Mouse (Mus musculus) E14TG2a.4 (cell line): ENCODE measurements around the gene Alk.

Source experiments
- H3K27me3 ChIP-seq: 2 replicates; pipeline ENCODE4 v1.6.1; 2014; ENCODE audit warnings: low read length, control low read depth; ENCODE audit not compliant: insufficient read depth
- H3K36me3 ChIP-seq: 2 replicates; pipeline ENCODE4 v1.6.1; 2014; ENCODE audit warnings: low read length, control low read depth; ENCODE audit not compliant: insufficient read depth
- H3K4me1 ChIP-seq: replicated peaks from 2 replicates; pipeline ENCODE4 v1.6.1; 2014; ENCODE audit warnings: low read depth, low read length, control low read depth
- H3K4me3 ChIP-seq: replicated peaks from 2 replicates; pipeline ENCODE4 v1.5.1; 2014; ENCODE audit warnings: mild to moderate bottlenecking, low read length
- H3K9me3 ChIP-seq: 2 replicates; pipeline ENCODE4 v1.6.1; 2014; ENCODE audit warnings: low read length, control low read depth
- CTCF ChIP-seq: conservative IDR thresholded peaks from 2 replicates; pipeline ENCODE4 v1.5.1; 2014; ENCODE audit warnings: low read length
- NANOG ChIP-seq: IDR thresholded peaks from 2 replicates; pipeline ENCODE4 v1.6.1; 2014; ENCODE audit warnings: borderline replicate concordance, low read length, mixed read lengths
- POU5F1 ChIP-seq: IDR thresholded peaks from 2 replicates; pipeline ENCODE4 v1.6.1; 2014; ENCODE audit warnings: low read length, borderline replicate concordance

The Alk gene

DNA sequence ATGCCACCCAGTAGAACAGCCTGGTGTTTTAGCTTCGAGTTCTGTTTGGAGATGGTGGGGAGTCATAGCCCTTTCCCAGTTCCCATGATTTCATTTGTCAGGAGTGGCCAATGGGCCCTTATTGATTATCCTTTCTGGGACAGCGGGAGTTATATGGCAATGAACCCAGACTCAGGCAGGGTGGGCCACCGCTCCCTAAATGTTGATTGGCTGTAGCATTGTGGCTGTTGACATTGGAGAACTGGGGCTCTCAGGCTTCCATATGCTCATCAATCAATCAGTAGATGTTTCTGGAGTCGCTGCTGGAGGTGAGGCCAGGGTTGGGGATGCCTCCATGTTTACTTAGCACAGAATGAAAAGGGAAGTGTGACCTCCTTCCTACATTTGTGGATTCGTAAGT is 655.7 kb downstream of the Alk start:
- Histone ChIP-seq H3K4me1 (no peaks in the 10 kb centered on the region), H3K27me3 (peaks cover 5% of the 10 kb centered on the region; the same call in 1 of the 2 replicates), H3K4me3 (no peak overlapping the region), H3K9me3 (peaks cover 10% of the 10 kb centered on the region), H3K36me3 (no peaks in the 10 kb centered on the region)
- no peak for TF ChIP-seq NANOG
- TF ChIP-seq CTCF = no peak
- TF ChIP-seq POU5F1 = no peak

DNA sequence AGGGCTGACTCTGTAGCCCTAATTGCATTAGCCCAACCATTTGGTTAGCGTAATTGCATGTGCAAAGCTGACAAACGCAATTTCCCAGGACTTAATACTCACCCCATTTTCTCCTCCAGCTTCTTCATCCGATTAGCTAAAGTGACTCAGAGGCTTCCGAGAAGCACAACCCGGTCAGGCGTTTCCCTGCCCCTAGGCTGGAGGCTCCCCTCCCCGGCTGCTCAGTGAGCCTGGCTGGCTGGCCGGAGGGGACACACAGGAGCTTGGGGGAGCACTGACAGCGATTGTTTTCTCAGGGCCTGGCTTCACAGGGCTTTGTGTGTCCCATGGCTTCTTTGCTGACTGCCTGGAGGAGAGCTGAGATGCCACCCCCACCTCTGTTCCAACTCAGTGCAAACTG is 657.0 kb downstream of the Alk start:
- Histone ChIP-seq H3K4me1 (no peaks in the 10 kb centered on the region), H3K36me3 (no peaks in the 10 kb centered on the region), H3K9me3 (no peaks in the 10 kb centered on the region), H3K27me3 (peaks cover 5% of the 10 kb centered on the region; the same call in 1 of the 2 replicates), H3K4me3 (no peak overlapping the region)
- no peak for TF ChIP-seq POU5F1
- no peak for TF ChIP-seq CTCF
- TF ChIP-seq NANOG = no peak

DNA sequence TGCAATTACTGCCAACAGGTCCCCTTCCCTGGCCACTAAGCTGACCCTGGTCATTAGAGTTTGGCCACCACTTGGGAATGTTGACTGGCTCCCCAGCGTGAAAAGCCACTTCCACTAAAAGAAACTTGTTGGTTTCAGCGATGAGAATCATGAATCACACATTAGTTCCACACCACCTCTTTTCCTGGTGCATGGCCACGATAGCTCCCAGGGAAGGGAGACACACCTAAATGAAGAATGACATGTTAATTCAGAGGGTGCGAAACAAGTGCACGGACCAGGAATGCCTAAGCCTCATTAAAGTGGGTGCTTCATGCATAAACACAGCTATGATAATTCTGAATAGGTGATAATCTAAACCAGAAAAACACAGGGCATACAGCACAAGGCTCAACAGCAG is 660.4 kb downstream of the Alk start:
- H3K4me3 ChIP-seq = no peak overlapping the region
- no peaks in the 10 kb centered on the region for H3K9me3 ChIP-seq
- H3K36me3 ChIP-seq = no peaks in the 10 kb centered on the region
- H3K27me3 ChIP-seq = peaks cover 5% of the 10 kb centered on the region; the same call in 1 of the 2 replicates
- H3K4me1 ChIP-seq = no peaks in the 10 kb centered on the region
- TF ChIP-seq CTCF (no peak), NANOG (no peak), POU5F1 (no peak)

DNA sequence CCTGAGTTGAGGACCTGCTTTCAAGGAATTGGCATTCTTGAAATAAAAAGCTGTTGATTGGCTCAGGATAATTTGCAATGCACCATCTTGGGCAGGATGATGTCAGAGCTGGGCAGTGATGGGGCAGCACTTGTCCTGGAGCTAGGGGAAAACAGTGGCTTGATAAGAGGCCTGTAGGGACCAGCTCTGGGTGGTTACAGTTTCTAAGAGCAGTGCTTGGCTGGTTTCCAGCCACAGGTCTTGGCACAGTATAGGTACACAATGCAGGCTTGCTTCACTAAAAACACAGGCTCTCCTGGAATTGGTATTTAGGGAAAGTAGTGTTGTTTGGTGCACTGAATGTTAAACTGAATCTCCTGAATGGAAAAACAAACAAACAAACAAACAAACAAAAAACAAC is 662.4 kb downstream of the Alk start:
- Histone ChIP-seq H3K9me3 (no peaks in the 10 kb centered on the region), H3K27me3 (no peaks in the 10 kb centered on the region), H3K4me3 (no peak overlapping the region), H3K4me1 (no peaks in the 10 kb centered on the region), H3K36me3 (no peaks in the 10 kb centered on the region)
- TF ChIP-seq POU5F1 (no peak), NANOG (no peak), CTCF (no peak)

DNA sequence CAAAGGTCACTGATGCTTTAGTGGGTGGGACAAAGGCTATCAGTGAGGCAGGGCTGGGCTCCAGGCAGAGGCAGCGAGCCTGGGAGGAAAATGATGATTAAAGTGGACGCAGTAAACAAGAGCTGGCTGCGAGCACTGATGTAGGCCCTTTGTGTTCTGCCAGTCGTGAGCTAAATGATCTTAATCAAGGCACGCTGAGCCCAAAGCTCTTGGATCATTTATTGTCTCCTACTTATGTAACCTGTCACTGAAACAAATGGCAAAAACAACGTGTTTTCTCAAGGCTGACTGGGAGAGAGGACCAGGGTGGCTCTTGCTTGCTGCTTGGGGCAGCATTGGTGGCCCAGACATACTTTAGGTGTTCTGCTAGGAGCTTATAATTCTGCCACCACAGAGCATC is 663.0 kb downstream of the Alk start:
- Histone ChIP-seq H3K9me3 (no peaks in the 10 kb centered on the region), H3K27me3 (no peaks in the 10 kb centered on the region), H3K4me3 (no peak overlapping the region), H3K4me1 (no peaks in the 10 kb centered on the region), H3K36me3 (no peaks in the 10 kb centered on the region)
- TF ChIP-seq POU5F1 (no peak), CTCF (no peak), NANOG (no peak)

DNA sequence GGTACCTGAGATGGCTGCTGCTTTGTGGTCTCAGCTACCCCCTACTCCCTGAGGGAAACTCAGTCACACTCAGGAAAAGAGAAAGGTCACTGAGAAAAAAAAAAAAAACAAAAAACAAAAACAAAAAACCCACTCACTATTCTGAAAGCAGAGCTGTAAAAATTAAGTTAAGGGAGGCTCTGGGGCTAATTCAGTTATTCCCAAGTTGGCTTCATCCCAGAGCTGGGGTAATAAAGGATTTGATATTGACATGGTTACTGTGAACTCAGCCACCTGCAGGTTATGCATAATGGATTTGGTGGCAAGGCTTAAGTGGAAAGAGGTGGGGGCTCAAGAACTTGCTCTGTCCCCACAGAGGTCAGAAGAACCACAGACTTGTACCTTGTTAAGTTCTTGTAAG is 667.7 kb downstream of the Alk start:
- H3K4me3 ChIP-seq = no peak overlapping the region
- no peak for TF ChIP-seq CTCF
- no peak for TF ChIP-seq NANOG
- TF ChIP-seq POU5F1 = no peak
- no peaks in the 10 kb centered on the region for H3K27me3 ChIP-seq
- no peaks in the 10 kb centered on the region for H3K9me3 ChIP-seq
- no peaks in the 10 kb centered on the region for H3K4me1 ChIP-seq
- H3K36me3 ChIP-seq = no peaks in the 10 kb centered on the region

DNA sequence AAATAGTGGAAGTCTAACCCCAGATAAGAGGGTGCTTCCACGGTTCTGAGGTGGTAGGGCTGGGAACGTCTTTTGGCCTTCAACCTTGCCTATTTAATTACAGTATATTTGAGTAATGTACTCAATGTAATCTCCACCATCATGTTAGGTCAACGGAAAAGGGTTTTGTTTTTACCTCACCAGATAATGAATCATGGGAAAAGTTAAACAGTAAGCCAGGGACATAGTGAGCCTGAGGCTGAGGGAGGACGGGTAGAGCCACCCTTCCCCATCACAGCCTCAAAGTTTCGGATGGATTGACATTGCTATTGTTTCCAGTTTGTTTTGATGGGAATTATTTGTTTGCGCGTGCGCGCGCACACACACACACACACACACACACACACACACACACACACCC is 668.6 kb downstream of the Alk start:
- Histone ChIP-seq H3K36me3 (no peaks in the 10 kb centered on the region), H3K4me1 (no peaks in the 10 kb centered on the region), H3K9me3 (no peaks in the 10 kb centered on the region), H3K4me3 (no peak overlapping the region), H3K27me3 (no peaks in the 10 kb centered on the region)
- no peak for TF ChIP-seq POU5F1
- no peak for TF ChIP-seq NANOG
- no peak for TF ChIP-seq CTCF

DNA sequence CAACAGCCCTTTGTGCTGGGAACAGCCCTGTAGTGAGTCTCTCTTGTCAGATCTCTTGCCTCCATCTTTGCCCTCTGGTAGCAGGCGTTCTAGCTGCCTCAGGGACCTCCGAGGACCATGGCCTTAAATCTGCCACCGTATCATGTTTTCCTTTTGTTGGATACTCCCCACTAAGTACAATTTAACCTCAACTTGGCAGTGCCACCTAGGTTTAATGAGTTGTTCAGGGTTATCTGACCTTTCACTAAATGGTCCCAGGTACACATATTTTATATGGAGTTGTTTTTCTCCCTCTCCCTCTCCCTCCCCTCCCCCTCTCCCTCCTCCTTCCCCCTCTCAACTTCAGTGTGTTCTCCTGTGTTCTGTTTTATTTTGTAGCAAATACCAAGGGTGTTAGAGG is 669.1 kb downstream of the Alk start:
- Histone ChIP-seq H3K9me3 (no peaks in the 10 kb centered on the region), H3K4me1 (no peaks in the 10 kb centered on the region), H3K36me3 (no peaks in the 10 kb centered on the region), H3K4me3 (no peak overlapping the region), H3K27me3 (no peaks in the 10 kb centered on the region)
- TF ChIP-seq CTCF (no peak), NANOG (no peak), POU5F1 (no peak)

DNA sequence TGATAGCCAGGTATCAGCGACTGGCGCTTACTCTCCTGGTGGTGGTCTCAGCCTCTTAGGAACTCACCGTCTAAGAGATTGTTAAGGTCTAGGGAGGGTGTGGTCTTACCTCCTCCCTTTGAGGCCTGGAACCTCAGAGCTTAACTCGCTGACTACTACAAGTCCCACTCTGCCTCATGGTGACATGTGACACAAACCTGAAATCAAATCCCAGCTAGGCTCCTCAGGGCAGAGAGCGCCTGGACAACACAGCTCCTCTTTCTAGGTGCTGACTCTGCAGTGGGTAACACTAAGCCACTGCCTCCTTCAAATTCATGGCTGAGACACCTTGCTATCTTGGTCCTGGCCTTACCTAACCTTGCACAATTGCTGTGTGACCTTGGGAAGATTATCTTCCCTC is 689.5 kb downstream of the Alk start:
- H3K9me3 ChIP-seq = no peaks in the 10 kb centered on the region
- no peak for TF ChIP-seq POU5F1
- TF ChIP-seq NANOG = no peak
- TF ChIP-seq CTCF = no peak
- no peak overlapping the region for H3K4me3 ChIP-seq
- peaks cover 5% of the 10 kb centered on the region; the same call in 1 of the 2 replicates for H3K4me1 ChIP-seq
- H3K27me3 ChIP-seq = peaks cover 23% of the 10 kb centered on the region
- H3K36me3 ChIP-seq = no peaks in the 10 kb centered on the region
